Mouse (Mus musculus): ENCODE measurements around the gene Csrp1. TPM values are rescaled to one million over a fixed set of nuclear protein-coding genes. Genes with fewer than 3 reads are reported as not detected.

The Csrp1 gene
- polyA plus RNA-seq, 1 experiment from 2014 or later = 114 TPM

DNA sequence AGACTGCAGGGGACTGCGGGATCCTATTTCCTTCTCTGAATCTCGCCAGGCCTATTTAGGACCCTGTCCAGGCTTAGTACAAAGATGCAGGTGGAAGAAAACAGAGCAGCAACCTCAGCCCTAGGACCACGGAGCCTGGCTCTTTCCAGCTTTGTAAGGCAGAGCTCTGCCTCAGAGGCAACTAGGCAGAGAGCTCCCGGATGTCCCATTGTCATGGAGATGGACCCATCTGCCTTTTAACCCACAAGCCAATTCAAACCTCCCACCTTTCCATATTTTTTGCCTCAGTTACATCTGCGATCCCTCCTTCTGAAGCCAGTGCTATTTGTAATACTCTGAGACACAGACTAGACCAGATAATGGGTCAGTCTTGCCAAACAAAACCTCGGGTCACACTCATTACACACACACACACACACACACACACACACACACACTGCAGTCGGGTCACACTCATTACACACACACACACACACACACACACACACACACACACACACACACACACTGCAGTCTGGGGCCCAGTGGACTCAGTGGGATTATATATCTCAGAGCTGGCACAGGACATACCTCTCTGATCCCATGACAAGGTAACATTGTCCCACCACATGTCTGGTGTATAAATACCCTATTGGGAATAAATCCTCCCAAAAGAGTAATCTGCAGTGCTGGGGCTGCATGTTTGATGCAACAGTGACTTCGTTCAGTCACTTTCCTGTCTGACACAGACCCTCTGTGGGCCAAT, 42.8 kb upstream of the Csrp1 start:
- Histone ChIP-seq H3K9ac (ENCODE audit: low read depth, low read length) (no peak overlapping the region), H3K27ac (ENCODE audit: low read depth, low read length) (no peak overlapping the region), H3K9me3 (ENCODE audit: control insufficient read depth, low read length) (no peaks in the 10 kb centered on the region), H3K4me1 (ENCODE audit: control insufficient read depth, insufficient read depth, low read length) (peaks cover 20% of the 10 kb centered on the region), H3K4me3 (ENCODE audit: low read length) (no peak overlapping the region), H3K4me2 (replicated peaks; ENCODE audit: low read depth, low read length) (no peak overlapping the region), H3K36me3 (ENCODE audit: control insufficient read depth, insufficient read depth, low read length) (no peaks in the 10 kb centered on the region), H3K27me3 (ENCODE audit: control insufficient read depth, insufficient read depth, low read length) (no peaks in the 10 kb centered on the region)
- WGBS = 48% methylated on average over 8 of the region's 8 CpGs
- ATAC-seq (ENCODE audit: low FRiP score, low TSS enrichment) = no peak

- WGBS = 81% methylated on average over 6 of the region's 6 CpGs
- H3K4me3 ChIP-seq (ENCODE audit: low read length) = no peak overlapping the region
- no peak for ATAC-seq (ENCODE audit: low FRiP score, low TSS enrichment)
Observed at GRCm38 (mm10) chr1:135678145-135678544, 41.7 kb upstream of the Csrp1 start.

DNA sequence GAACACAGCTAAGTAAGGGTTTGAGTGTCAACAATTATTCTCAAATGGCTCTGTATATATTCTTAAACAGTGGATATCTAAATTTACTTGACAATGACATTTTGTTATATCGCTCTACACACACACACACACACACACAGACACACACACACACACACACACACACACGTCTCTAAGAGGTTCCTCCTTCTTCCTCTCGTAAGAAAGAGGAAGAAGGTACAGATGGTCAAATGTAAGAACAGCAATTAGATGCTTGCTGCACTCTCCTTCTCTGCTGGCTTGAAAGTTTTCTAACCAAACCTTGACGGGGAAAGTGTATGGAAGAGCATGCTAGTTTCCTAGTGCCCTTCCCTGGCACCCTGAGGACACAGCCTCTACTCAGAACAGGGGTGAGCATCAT, 39.1 kb upstream of the Csrp1 start:
- H3K36me3 ChIP-seq (ENCODE audit: control insufficient read depth, insufficient read depth, low read length) = no peaks in the 10 kb centered on the region
- no peaks in the 10 kb centered on the region for H3K27me3 ChIP-seq (ENCODE audit: control insufficient read depth, insufficient read depth, low read length)
- no peaks in the 10 kb centered on the region for H3K9me3 ChIP-seq (ENCODE audit: control insufficient read depth, low read length)
- no peak overlapping the region for H3K4me3 ChIP-seq (ENCODE audit: low read length)
- WGBS = 75% methylated on average over 4 of the region's 4 CpGs
- H3K9ac ChIP-seq (ENCODE audit: low read depth, low read length) = no peak overlapping the region
- ATAC-seq (ENCODE audit: low FRiP score, low TSS enrichment) = no peak
- H3K4me1 ChIP-seq (ENCODE audit: control insufficient read depth, insufficient read depth, low read length) = peaks cover 9% of the 10 kb centered on the region; the same call in 1 of the 2 replicates
- H3K4me2 ChIP-seq (replicated peaks; ENCODE audit: low read depth, low read length) = no peak overlapping the region
- H3K27ac ChIP-seq (ENCODE audit: low read depth, low read length) = peak overlapping the region; percentile 73

More at GRCm38 (mm10) chr1:135678145-135678544, 41.7 kb upstream of the Csrp1 start:
- Histone ChIP-seq H3K36me3 (ENCODE audit: control insufficient read depth, insufficient read depth, low read length) (no peaks in the 10 kb centered on the region), H3K4me2 (replicated peaks; ENCODE audit: low read depth, low read length) (no peak overlapping the region), H3K4me1 (ENCODE audit: control insufficient read depth, insufficient read depth, low read length) (peaks cover 16% of the 10 kb centered on the region), H3K9ac (ENCODE audit: low read depth, low read length) (no peak overlapping the region), H3K27me3 (ENCODE audit: control insufficient read depth, insufficient read depth, low read length) (no peaks in the 10 kb centered on the region), H3K9me3 (ENCODE audit: control insufficient read depth, low read length) (no peaks in the 10 kb centered on the region), H3K27ac (ENCODE audit: low read depth, low read length) (no peak overlapping the region)

DNA sequence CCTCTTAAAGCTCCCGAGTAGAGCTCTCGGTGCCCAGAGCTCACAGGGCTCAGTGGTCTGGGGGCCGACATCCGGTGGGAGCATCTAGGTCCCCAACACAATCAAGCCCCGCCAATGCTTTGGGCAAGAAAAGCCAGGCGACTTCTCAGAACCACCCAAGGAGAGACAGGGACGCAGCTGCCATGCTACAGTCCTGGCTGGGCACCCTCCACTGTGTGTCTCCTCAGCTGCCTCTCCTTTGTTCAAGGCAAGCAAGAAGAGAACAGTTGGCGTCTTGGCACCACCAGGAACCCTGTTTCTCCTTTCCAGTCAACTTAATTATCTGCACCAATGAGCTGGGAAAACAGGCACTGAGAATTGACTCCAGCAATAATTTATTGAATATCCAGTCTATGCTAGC, 38.7 kb upstream of the Csrp1 start:
- peak overlapping the region; percentile 73 for H3K27ac ChIP-seq (ENCODE audit: low read depth, low read length)
- no peak for ATAC-seq (ENCODE audit: low FRiP score, low TSS enrichment)
- no peak overlapping the region for H3K9ac ChIP-seq (ENCODE audit: low read depth, low read length)
- peaks cover 9% of the 10 kb centered on the region; the same call in 1 of the 2 replicates for H3K4me1 ChIP-seq (ENCODE audit: control insufficient read depth, insufficient read depth, low read length)
- no peaks in the 10 kb centered on the region for H3K36me3 ChIP-seq (ENCODE audit: control insufficient read depth, insufficient read depth, low read length)
- no peak overlapping the region for H3K4me2 ChIP-seq (replicated peaks; ENCODE audit: low read depth, low read length)
- H3K27me3 ChIP-seq (ENCODE audit: control insufficient read depth, insufficient read depth, low read length) = no peaks in the 10 kb centered on the region
- H3K9me3 ChIP-seq (ENCODE audit: control insufficient read depth, low read length) = no peaks in the 10 kb centered on the region
- 73% methylated on average over 8 of the region's 8 CpGs for WGBS
- H3K4me3 ChIP-seq (ENCODE audit: low read length) = no peak overlapping the region

GRCm38 (mm10) chr1:135684895-135685294, 35.0 kb upstream of the Csrp1 start:
- 58% methylated on average over 4 of the region's 4 CpGs for WGBS

GRCm38 (mm10) chr1:135685316-135685715, 34.5 kb upstream of the Csrp1 start:
- no peaks in the 10 kb centered on the region for H3K27me3 ChIP-seq (ENCODE audit: control insufficient read depth, insufficient read depth, low read length)
- H3K4me3 ChIP-seq (ENCODE audit: low read length) = no peak overlapping the region
- H3K4me1 ChIP-seq (ENCODE audit: control insufficient read depth, insufficient read depth, low read length) = peaks cover 19% of the 10 kb centered on the region; the same call in 1 of the 2 replicates
- no peak overlapping the region for H3K9ac ChIP-seq (ENCODE audit: low read depth, low read length)
- 70% methylated on average over 6 of the region's 6 CpGs for WGBS
- H3K4me2 ChIP-seq (replicated peaks; ENCODE audit: low read depth, low read length) = peak overlapping the region; percentile 78; the same call in 1 of the 2 replicates
- no peaks in the 10 kb centered on the region for H3K36me3 ChIP-seq (ENCODE audit: control insufficient read depth, insufficient read depth, low read length)
- H3K9me3 ChIP-seq (ENCODE audit: control insufficient read depth, low read length) = no peaks in the 10 kb centered on the region
- ATAC-seq (ENCODE audit: low FRiP score, low TSS enrichment) = no peak
- H3K27ac ChIP-seq (ENCODE audit: low read depth, low read length) = no peak overlapping the region

More at GRCm38 (mm10) chr1:135684895-135685294, 35.0 kb upstream of the Csrp1 start:
- Histone ChIP-seq H3K4me1 (ENCODE audit: control insufficient read depth, insufficient read depth, low read length) (peaks cover 19% of the 10 kb centered on the region; the same call in 1 of the 2 replicates), H3K27me3 (ENCODE audit: control insufficient read depth, insufficient read depth, low read length) (no peaks in the 10 kb centered on the region), H3K9me3 (ENCODE audit: control insufficient read depth, low read length) (no peaks in the 10 kb centered on the region), H3K27ac (ENCODE audit: low read depth, low read length) (no peak overlapping the region), H3K4me3 (ENCODE audit: low read length) (no peak overlapping the region), H3K4me2 (replicated peaks; ENCODE audit: low read depth, low read length) (no peak overlapping the region), H3K9ac (ENCODE audit: low read depth, low read length) (no peak overlapping the region), H3K36me3 (ENCODE audit: control insufficient read depth, insufficient read depth, low read length) (no peaks in the 10 kb centered on the region)
- ATAC-seq (ENCODE audit: low FRiP score, low TSS enrichment) = no peak

GRCm38 (mm10) chr1:135686792-135687510, 32.9 kb upstream of the Csrp1 start:
- WGBS = 1% methylated on average over 19 of the region's 19 CpGs
- Histone ChIP-seq H3K9me3 (ENCODE audit: control insufficient read depth, low read length) (no peaks in the 10 kb centered on the region), H3K27ac (ENCODE audit: low read depth, low read length) (peak overlapping the region; percentile 37; the same call in 1 of the 2 replicates), H3K4me2 (replicated peaks; ENCODE audit: low read depth, low read length) (peak overlapping the region; percentile 78), H3K9ac (ENCODE audit: low read depth, low read length) (peak overlapping the region; percentile 84), H3K4me3 (ENCODE audit: low read length) (peak overlapping the region; percentile 67), H3K27me3 (ENCODE audit: control insufficient read depth, insufficient read depth, low read length) (no peaks in the 10 kb centered on the region), H3K4me1 (ENCODE audit: control insufficient read depth, insufficient read depth, low read length) (peaks cover 22% of the 10 kb centered on the region), H3K36me3 (ENCODE audit: control insufficient read depth, insufficient read depth, low read length) (no peaks in the 10 kb centered on the region)
- ATAC-seq (ENCODE audit: low FRiP score, low TSS enrichment) = peak; percentile 25; the same call in 1 of the 2 replicates

- ATAC-seq (ENCODE audit: low FRiP score, low TSS enrichment) = peak; percentile 86
- Histone ChIP-seq H3K27ac (ENCODE audit: low read depth, low read length) (peak overlapping the region; percentile 85), H3K27me3 (ENCODE audit: control insufficient read depth, insufficient read depth, low read length) (no peaks in the 10 kb centered on the region), H3K4me3 (ENCODE audit: low read length) (peak overlapping the region; percentile 67), H3K9me3 (ENCODE audit: control insufficient read depth, low read length) (no peaks in the 10 kb centered on the region), H3K4me2 (replicated peaks; ENCODE audit: low read depth, low read length) (peak overlapping the region; percentile 78), H3K9ac (ENCODE audit: low read depth, low read length) (peak overlapping the region; percentile 84), H3K4me1 (ENCODE audit: control insufficient read depth, insufficient read depth, low read length) (peaks cover 22% of the 10 kb centered on the region), H3K36me3 (ENCODE audit: control insufficient read depth, insufficient read depth, low read length) (no peaks in the 10 kb centered on the region)
- under 1% methylated on average over 73 of the region's 81 CpGs for WGBS
Observed at GRCm38 (mm10) chr1:135687771-135688492, 31.9 kb upstream of the Csrp1 start.

Data from kidney, embryonic 14.5 days (tissue).